Mouse (Mus musculus) kidney, adult 2 months (tissue): ENCODE data around the gene Casc3.

ENCODE experiments used
- CTCF ChIP-seq: fragments of 200-500 bp; conservative IDR thresholded peaks from 2 replicates; pipeline ENCODE4 v1.5.1; 2011; ENCODE audit warnings: low read depth, mild to moderate bottlenecking, control low read depth, low read length, moderate library complexity, mixed read lengths; ENCODE audit not compliant: insufficient read depth, insufficient read length
- POLR2A ChIP-seq: fragments of 200-500 bp; IDR thresholded peaks from one replicate; pipeline ENCODE4 v1.6.1; 2011; ENCODE audit warnings: low read depth, low read length, control low read depth

- no peak for TF ChIP-seq POLR2A
- 0 out of 2 replicates have a peak, but pooled peaks have one; percentile 3 for TF ChIP-seq CTCF
These were observed 17.5 kb upstream of the Casc3 start for GRCm38 (mm10) chr11:98787229-98787628.
